Mouse (Mus musculus) hindbrain, embryonic 11.5 days (tissue): ENCODE results near the gene Stat6. TPM values are rescaled to one million over a fixed set of nuclear protein-coding genes. Genes with fewer than 3 reads are reported as not detected.

Experiments
- ATAC-seq: fragments of 200-750 bp; cut with Nextera tagmentation; 2 replicates; pipeline ENCODE4 v1.8.0; 2017; ENCODE audit warnings: mild to moderate bottlenecking, moderate TSS enrichment, moderate library complexity; ENCODE audit not compliant: low FRiP score
- DNase-seq: peaks from one replicate; pipeline ENCODE4 v3.0.0-alpha.2; 2015; ENCODE audit warnings: low spot score
- H3K27ac ChIP-seq: fragments of 300-500 bp; sonication (generic); 2 replicates; pipeline ENCODE4 v1.5.1; 2014; ENCODE audit warnings: mild to moderate bottlenecking, low read depth, low read length
- H3K27me3 ChIP-seq: fragments of 300-500 bp; sonication (generic); 2 replicates; pipeline ENCODE4 v1.6.1; 2014; ENCODE audit warnings: mild to moderate bottlenecking, low read length, moderate library complexity, mixed read lengths; ENCODE audit not compliant: control insufficient read depth, insufficient read depth
- H3K36me3 ChIP-seq: fragments of 300-500 bp; sonication (generic); 2 replicates; pipeline ENCODE4 v1.6.1; 2014; ENCODE audit warnings: mild to moderate bottlenecking, low read length, moderate library complexity, mixed read lengths; ENCODE audit not compliant: control insufficient read depth, insufficient read depth
- H3K4me1 ChIP-seq: fragments of 300-500 bp; sonication (generic); replicated peaks from 2 replicates; pipeline ENCODE4 v1.6.1; 2014; ENCODE audit warnings: low read length, mixed read lengths; ENCODE audit not compliant: control insufficient read depth, insufficient read depth
- H3K4me2 ChIP-seq: fragments of 300-500 bp; sonication (generic); replicated peaks from 2 replicates; pipeline ENCODE4 v1.6.1; 2014; ENCODE audit warnings: mild to moderate bottlenecking, low read depth, low read length
- H3K4me3 ChIP-seq: fragments of 300-500 bp; sonication (generic); 2 replicates; pipeline ENCODE4 v1.5.1; 2014; ENCODE audit warnings: low read depth, low read length
- H3K9ac ChIP-seq: fragments of 300-500 bp; sonication (generic); 2 replicates; pipeline ENCODE4 v1.6.1; 2014; ENCODE audit warnings: low read depth, low read length
- H3K9me3 ChIP-seq: fragments of 300-500 bp; sonication (generic); 2 replicates; pipeline ENCODE4 v1.6.1; 2016; ENCODE audit warnings: low read length; ENCODE audit not compliant: control insufficient read depth
- WGBS: fragments of 180-500 bp; shearing (Covaris S2); extraction: QIAGEN DNeasy Blood & Tissue Kit; methylation state at CpG from one replicate; pipeline ENCODE4 v1.1.7; 2014; 5-methylcytosine and 5-hydroxymethylcytosine counted together
- polyA plus RNA-seq: library from polyadenylated mRNA; unstranded; fragments of >200 nt; fragmentation: Nextera tagmentation; extraction: Ambion mirVana; gene quantifications from 2 replicates; pipeline ENCODE4 v1.2.1, GENCODE M21; 2014

The Stat6 gene
- polyA plus RNA-seq, 1 experiment from 2014 or later: 6.9 TPM

GRCm38 (mm10) chr10:127599779-127600541, 42.8 kb upstream of the Stat6 start:
- H3K4me2 ChIP-seq: no peak overlapping the region
- no peak overlapping the region for H3K9ac ChIP-seq
- H3K27me3 ChIP-seq: no peaks in the 10 kb centered on the region
- no peak overlapping the region for H3K27ac ChIP-seq
- peaks cover 3% of the 10 kb centered on the region; the same call in 1 of the 2 replicates for H3K4me1 ChIP-seq
- DNase-seq (no peak), ATAC-seq (no peak)
- H3K9me3 ChIP-seq: no peaks in the 10 kb centered on the region
- no peak overlapping the region for H3K4me3 ChIP-seq
- H3K36me3 ChIP-seq: peaks cover 4% of the 10 kb centered on the region; the same call in 1 of the 2 replicates
- WGBS: 67% methylated on average over 17 of the region's 17 CpGs

GRCm38 (mm10) chr10:127602194-127602593, 40.6 kb upstream of the Stat6 start:
- H3K27ac ChIP-seq: no peak overlapping the region
- H3K4me2 ChIP-seq: no peak overlapping the region
- WGBS: 94% methylated on average over 6 of the region's 6 CpGs
- H3K27me3 ChIP-seq: no peaks in the 10 kb centered on the region
- no peak overlapping the region for H3K4me3 ChIP-seq
- no peaks in the 10 kb centered on the region for H3K9me3 ChIP-seq
- H3K4me1 ChIP-seq: no peaks in the 10 kb centered on the region
- DNase-seq: no peak
- H3K36me3 ChIP-seq: peaks cover 9% of the 10 kb centered on the region; the same call in 1 of the 2 replicates
- H3K9ac ChIP-seq: no peak overlapping the region
- no peak for ATAC-seq

- Histone ChIP-seq H3K9ac (no peak overlapping the region), H3K4me1 (no peaks in the 10 kb centered on the region), H3K27me3 (no peaks in the 10 kb centered on the region), H3K4me3 (no peak overlapping the region), H3K36me3 (peaks cover 9% of the 10 kb centered on the region; the same call in 1 of the 2 replicates), H3K9me3 (no peaks in the 10 kb centered on the region), H3K4me2 (no peak overlapping the region), H3K27ac (no peak overlapping the region)
- ATAC-seq: no peak
- no peak for DNase-seq
- WGBS: 82% methylated on average over 13 of the region's 13 CpGs
Observed at GRCm38 (mm10) chr10:127603437-127604371, 39.1 kb upstream of the Stat6 start.

- no peak overlapping the region for H3K27ac ChIP-seq
- no peak for DNase-seq
- H3K4me2 ChIP-seq: no peak overlapping the region
- H3K4me3 ChIP-seq: no peak overlapping the region
- no peaks in the 10 kb centered on the region for H3K27me3 ChIP-seq
- no peak for ATAC-seq
- no peaks in the 10 kb centered on the region for H3K9me3 ChIP-seq
- WGBS: 73% methylated on average over 15 of the region's 15 CpGs
- no peak overlapping the region for H3K9ac ChIP-seq
- no peaks in the 10 kb centered on the region for H3K4me1 ChIP-seq
- H3K36me3 ChIP-seq: peaks cover 9% of the 10 kb centered on the region; the same call in 1 of the 2 replicates
Observed at GRCm38 (mm10) chr10:127604465-127605250, 38.1 kb upstream of the Stat6 start.

GRCm38 (mm10) chr10:127605251-127605547, 37.6 kb upstream of the Stat6 start:
- ATAC-seq: no peak
- no peak overlapping the region for H3K4me3 ChIP-seq
- H3K27me3 ChIP-seq: no peaks in the 10 kb centered on the region
- no peaks in the 10 kb centered on the region for H3K9me3 ChIP-seq
- H3K9ac ChIP-seq: no peak overlapping the region
- H3K36me3 ChIP-seq: peaks cover 12% of the 10 kb centered on the region; the same call in 1 of the 2 replicates
- H3K27ac ChIP-seq: no peak overlapping the region
- H3K4me2 ChIP-seq: no peak overlapping the region
- H3K4me1 ChIP-seq: no peaks in the 10 kb centered on the region
- DNase-seq: no peak
- 86% methylated on average over 8 of the region's 8 CpGs for WGBS

- DNase-seq (no peak), ATAC-seq (no peak)
- Histone ChIP-seq H3K27ac (no peak overlapping the region), H3K4me3 (no peak overlapping the region), H3K36me3 (peaks cover 12% of the 10 kb centered on the region; the same call in 1 of the 2 replicates), H3K4me2 (no peak overlapping the region), H3K27me3 (no peaks in the 10 kb centered on the region), H3K9me3 (no peaks in the 10 kb centered on the region), H3K9ac (no peak overlapping the region), H3K4me1 (no peaks in the 10 kb centered on the region)
- WGBS: 96% methylated on average over 9 of the region's 9 CpGs
Observed at GRCm38 (mm10) chr10:127605756-127606155, 37.0 kb upstream of the Stat6 start.

GRCm38 (mm10) chr10:127607059-127607458, 35.7 kb upstream of the Stat6 start:
- Histone ChIP-seq H3K9me3 (no peaks in the 10 kb centered on the region), H3K4me3 (no peak overlapping the region), H3K27ac (no peak overlapping the region), H3K9ac (no peak overlapping the region), H3K4me2 (no peak overlapping the region), H3K27me3 (no peaks in the 10 kb centered on the region), H3K4me1 (no peaks in the 10 kb centered on the region), H3K36me3 (peaks cover 12% of the 10 kb centered on the region; the same call in 1 of the 2 replicates)
- DNase-seq (no peak), ATAC-seq (no peak)
- 92% methylated on average over 7 of the region's 7 CpGs for WGBS

- Histone ChIP-seq H3K4me3 (no peak overlapping the region), H3K27me3 (no peaks in the 10 kb centered on the region), H3K9ac (no peak overlapping the region), H3K9me3 (no peaks in the 10 kb centered on the region), H3K27ac (no peak overlapping the region), H3K4me2 (no peak overlapping the region), H3K4me1 (peaks cover 6% of the 10 kb centered on the region), H3K36me3 (0 out of 2 replicates have a peak, but pooled peaks cover 8% of the 10 kb centered on the region)
- 67% methylated on average over 9 of the region's 9 CpGs for WGBS
- ATAC-seq: no peak
- DNase-seq: no peak
Observed at GRCm38 (mm10) chr10:127609415-127610065, 33.2 kb upstream of the Stat6 start.
